Mouse (Mus musculus) embryo, embryonic 10.5 days (tissue): ENCODE measurements at regions not wholly inside any gene's neighbourhood (a gene's known extent, or its start where the extent isn't known, plus 50 kb on each side); places are given as distances from the start of the nearest gene placed in this dataset.
"Not testable (repeated sequence)": the region's sequence is repeated elsewhere in the genome, so short reads cannot be mapped to it uniquely, and the experiment has no call there.

Experiments used
- DNase-seq: peaks from one replicate; pipeline ENCODE4 v3.0.0-alpha.2; 2015; ENCODE audit warnings: low spot score

DNA sequence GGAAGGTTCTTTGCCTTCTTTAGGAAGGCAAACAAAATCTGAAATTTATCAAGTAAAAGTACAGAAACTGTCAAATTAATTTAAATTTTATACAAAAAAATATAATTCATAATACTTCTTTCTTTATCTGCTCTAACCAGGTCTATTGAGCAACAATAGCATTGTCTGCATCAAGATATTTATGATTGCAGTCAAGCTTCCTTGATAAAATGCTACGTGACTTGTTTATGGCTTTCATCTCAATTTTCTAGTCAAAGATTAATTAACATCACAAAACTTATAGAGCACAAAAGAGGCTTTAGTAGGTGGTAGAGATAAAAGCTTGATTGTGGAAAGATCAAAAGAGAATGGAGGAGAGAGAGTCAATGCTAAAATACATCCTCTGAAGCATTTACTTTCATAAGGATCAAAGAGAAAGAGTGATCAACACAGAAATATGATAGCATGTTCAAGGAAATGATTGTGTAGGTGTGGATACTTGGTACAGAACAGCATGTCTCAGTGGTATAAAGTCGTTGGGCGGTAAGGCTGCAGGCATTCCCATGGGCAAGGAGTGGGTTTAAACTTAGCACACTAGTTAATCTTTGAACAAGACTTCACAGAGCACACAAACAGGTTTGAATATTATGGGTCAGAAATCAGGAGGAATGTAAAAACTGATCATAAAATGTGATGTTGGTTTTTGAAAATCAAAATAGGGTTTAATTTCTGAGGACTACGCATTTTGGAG lies 164.3 kb upstream of the Speer4f2 start:
- no peak for DNase-seq

DNA sequence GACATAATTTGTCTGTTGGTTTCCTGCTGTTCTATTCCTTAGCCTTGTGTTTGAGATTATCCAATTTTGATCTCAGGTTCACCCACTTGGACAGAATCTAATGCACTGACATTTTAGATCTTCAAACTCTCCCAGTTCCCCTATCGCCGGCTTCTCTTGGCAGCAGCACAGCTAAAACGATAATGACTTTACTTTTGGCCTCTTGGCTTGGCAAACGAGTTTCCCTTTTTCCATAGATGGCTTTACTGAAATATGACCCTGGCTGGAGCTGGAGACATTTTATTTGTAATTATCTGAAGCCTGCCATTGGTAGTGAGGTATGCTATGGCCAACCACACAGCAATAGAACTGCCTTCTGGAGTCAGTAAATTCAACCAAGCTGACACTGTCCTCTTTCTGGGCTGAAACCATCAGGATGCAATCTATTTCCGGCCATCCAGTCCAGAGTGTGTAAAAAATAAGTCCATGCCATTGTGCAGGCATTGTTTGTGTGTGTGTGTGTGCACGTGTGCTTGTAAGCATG lies 162.2 kb upstream of the Speer4f2 start:
- no peak for DNase-seq

DNA sequence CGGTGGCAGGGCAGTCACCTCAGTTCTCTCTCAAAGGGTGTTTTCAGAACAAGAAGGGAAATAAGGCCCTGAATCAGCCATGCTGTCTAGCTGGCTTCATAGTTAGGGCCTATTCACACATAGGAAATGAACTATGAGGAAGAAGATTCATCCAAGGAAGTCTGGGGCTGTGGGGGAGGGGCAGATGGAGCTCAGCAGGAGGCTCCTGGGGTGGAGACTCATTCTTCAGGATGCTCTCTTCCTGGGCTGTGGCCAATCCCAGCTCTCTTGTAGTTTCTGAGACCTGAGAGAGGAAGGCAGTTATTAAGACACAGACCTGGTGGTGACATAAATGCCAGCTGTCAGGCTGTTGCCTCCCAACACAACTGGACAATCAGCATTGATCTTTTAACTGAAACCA lies 149.4 kb upstream of the Speer4f2 start:
- not testable (repeated sequence) for DNase-seq

DNA sequence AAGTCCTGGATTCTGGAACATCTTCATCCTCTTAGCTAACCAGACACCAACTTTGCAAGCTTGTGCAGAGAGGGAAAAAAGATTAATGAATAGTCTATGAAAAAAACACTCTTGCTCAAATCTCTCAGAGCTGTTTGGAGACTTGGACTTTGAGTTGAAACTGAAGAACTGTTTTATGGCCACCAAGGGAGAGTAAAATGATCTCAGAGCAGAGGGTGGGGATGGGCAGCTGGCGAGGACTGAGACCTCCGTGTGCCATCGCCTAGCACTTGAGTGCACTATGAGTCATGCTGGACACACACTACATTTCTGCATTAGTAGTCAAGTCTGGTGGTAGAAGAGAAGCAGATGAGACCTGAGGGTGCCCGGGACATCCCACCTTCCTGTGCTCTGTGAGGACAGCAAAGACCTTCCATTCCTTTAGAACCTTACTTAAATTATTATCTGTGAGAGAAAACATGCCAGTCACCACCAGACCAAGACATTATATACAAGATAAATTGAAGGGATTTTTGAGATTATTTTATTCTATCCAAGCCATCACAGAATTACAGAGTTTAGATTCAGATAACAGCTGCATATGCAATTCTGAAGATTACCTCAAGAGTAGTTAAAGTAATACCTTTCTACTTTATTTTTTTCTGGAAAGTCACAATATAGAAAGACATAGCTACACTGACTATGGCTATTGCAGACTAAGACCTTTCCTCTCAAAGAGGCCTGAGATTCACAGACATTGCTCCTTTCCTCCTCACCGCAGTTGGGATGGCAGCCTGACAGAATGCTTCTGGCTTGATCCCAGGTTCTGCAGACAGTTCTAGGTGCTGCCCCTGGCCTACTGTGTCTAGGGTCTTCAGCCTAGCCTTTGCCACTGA lies 125.0 kb upstream of the Speer4f2 start:
- no peak for DNase-seq

DNA sequence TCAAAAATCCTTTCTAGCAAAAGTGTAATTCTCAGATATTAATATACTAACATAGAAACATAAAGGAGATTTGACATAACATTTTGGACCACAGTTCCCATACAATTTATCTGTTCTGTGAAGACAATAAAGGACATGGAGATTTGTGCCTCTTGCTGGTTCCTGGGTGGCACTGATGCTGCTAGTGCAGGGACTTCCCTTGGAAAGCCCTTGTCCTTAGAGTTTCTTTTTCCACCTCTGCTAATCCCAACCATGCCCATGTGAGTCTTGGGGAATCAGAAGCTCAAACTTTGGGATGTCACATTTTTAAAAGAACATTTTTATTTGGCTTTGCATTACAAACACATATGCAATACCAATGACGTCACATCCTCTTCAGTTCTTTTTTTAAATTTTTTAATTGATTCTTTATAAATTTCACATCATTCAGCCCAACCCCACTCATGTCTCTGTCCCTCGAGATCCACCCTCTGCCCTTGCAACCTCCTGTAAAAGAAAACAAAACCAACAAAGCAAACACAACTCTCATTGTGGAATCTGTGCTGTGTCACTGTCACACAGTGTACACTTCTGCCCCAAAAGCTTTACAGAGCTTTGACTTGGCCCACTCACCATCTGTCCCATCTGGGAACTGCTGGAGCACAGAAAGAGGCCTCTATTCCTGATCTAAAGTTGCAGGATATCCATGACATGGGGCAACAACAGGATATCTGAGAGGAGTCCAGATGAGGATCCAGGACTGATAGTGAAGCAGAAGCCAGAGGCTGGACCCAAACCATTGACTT lies 112.2 kb upstream of the Speer4f2 start:
- no peak for DNase-seq

DNA sequence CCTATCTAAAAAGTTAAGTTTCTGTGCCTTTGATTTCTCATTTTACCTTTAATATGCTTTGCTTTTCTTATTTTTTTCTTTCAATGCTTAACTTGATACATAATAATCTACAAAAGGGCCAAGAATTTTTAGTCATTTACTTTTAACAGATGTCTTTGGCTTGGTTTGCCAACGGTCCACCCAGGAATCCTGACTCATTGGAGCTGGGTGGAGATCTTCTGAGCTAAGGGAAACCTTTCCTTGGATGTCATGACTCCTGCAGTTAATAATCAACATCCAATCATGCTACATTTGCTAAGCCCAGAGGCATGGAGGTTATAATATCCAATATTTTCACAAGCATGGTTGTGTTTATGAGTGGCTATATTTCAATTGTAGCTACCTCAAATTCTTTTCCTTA lies 110.9 kb upstream of the Speer4f2 start:
- no peak for DNase-seq

DNA sequence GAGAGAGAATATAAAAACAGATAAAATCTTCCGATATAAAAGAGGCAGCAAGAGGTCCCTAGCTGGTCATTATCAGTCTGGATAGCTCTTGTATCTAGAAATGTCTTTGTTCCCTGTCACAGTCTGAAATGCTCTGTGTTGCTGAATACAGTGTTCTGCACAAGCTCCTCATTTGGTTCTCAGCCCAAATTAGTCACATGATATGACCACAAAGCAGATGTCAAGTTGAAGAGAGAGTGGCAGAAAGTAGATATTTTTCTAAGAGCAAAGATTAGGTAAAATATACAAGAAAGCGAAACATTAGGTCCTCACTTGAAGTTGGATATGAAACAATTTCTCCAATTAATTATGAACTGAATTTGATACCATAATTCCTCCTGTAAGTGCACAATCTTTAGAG lies 101.8 kb upstream of the Speer4f2 start:
- no peak for DNase-seq

DNA sequence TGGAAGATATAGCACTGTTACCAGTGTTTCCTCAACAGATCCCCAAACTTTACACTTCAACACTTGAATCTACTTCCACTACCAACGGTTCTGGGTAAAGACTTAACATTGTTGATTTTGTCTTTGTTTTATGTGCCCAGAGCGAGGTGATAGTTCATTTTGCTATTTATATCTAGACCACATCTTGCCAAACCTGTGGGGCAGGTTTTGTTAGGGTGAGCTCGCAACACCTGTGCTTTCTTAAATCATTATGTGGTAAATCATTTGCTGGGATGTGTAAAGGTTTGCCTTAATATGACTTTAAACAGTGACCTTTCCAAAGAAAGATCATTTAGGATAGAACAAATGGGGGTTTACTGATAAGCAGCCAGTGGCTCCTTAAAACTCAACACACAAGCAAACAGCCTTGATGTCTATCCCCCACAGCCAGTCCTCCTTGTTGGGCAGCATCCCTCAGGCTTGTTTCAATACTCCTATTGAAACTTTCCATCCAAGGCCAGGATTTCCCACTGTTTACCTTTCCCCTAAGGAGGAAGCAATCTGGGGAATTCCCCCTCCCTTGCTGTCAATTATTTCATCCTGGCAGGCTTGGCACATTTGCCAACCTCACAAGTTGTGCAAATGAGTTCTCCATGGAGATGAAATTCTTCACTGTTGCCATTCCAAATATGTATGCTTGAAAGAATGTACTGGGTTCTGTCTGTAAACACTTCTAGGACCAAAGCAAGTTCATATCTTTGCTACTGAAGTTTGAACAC lies 101.1 kb upstream of the Speer4f2 start:
- no peak for DNase-seq

DNA sequence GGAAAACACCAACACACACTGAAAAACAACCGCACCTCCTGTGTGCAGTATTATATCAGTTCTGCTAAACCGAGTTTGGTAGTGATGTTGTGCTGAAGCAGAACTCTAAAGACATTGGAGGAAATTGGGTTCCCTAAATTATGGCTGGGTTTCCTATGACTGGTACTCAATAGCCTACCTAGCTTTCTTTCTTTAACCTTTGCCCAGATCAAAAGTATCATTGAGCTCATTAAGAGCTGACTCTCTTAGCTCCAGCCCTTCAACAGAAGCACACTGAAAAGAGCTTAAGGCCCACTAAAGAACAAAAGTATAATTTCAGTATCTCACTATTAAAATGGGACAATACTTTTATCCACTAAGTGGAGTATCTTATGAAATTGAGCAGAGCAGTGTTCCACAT lies 97.6 kb upstream of the Speer4f2 start:
- DNase-seq, result no peak

DNA sequence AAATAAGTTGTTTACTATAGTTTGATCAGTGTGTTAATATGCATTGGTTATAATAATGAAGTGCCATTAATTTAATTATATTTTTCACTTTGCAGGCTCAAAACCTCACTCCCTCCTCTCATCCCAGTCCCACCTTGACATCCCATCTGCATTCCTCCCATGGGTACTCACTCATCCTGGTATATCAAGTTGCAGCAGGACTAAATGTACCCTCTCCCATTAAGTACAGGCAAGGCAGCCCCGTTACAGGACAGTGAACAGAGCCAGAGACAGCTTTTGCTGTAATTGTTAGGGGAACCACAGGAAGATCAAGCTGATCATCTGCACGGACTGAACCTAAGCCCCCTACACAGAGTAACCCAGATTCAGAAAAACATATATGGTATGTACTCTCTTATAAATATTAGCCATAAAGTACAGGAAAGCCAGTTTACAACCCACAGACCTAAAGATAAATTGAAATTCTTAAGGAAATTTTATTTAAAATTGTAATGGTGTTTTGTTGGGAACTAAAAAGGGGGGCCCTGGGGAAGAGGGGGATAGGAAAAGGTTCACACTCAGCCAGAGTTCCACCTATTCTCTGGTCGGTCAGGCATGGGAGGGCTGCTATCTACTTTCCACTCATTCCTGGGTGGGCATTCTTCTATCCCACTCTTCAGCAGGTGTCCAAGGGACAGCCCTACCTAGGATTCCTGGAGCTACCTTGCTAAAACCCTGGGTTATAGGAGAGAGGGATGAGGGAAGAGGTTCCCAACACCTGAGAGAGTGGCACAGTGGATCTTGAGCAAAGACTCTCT lies 96.0 kb upstream of the Speer4f2 start:
- DNase-seq, result no peak

DNA sequence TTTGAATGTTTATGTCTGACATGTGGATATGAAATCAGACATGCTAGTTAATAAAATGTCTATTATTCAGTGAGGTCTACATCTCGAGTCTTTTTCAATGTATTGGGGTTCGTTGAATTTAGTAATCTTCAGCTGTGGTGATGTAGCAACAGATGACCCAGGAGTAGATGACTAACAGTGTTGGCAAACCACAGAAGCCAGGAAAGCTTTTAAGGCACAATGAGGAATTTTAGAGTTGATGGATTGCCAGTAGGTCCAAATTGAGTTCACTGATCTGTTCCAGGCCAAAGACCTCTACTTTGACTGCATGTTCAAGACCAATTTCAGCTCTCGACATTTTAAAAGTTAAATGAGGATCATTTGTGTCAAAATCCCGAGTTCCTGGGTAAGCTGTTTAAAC lies 92.8 kb upstream of the Speer4f2 start:
- no peak for DNase-seq

DNA sequence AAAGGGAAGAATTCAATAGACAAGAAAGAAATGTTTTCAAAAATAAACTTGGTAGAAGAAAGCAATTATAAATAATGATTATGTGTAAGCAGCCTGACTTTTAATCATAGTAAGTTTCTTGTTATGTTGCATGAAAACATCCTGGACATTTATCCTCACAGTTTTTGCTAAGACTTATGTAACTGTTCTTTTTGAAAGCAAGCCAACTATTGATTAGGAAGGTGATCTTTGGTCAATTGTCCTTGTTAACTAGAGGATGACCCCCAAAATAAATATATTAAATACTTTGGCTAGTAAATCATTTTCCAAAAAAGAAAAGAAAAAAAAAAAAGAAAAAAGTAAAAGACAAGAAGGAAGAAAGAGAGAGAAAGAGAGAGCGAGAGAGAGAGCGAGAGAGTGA lies 92.0 kb upstream of the Speer4f2 start:
- no peak for DNase-seq

DNA sequence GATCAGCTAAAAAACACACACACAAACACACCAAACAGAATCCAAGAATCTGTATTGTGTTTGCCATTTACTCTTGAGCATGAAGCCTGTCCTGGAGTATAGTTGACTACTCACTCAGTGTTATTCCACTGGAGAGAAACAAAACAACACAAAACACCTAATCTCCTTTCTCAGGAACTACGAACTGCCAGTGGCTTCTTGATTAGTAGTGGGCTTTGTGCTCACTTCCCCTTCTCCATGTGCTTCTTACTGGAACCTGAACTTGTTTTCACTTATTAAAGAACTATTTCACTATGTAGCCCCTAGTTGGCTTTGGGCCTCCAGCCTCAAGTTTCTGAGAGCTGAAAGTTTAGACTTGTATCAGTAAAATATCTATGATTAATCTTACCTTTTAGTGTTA lies 84.0 kb upstream of the Speer4f2 start:
- DNase-seq, result no peak

DNA sequence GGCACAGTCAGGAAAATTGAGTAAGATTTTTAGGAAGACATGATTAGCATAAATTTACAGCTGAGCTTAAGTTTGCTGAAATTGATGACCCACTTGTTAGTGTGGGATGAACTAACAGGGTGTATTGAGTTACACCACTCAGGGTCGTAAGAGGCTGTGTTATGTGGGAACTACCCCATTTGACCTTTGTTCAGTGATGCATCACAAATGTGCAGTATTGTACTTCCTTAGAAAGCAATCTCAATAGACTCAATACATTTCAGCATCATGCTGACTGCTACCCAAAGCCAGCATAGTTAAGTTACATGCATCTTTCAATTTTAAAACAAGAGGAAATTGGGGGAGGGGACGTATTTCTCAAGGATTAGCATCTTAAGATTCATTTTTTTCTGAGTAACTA lies 80.4 kb upstream of the Speer4f2 start:
- DNase-seq, result peak; percentile 65

DNA sequence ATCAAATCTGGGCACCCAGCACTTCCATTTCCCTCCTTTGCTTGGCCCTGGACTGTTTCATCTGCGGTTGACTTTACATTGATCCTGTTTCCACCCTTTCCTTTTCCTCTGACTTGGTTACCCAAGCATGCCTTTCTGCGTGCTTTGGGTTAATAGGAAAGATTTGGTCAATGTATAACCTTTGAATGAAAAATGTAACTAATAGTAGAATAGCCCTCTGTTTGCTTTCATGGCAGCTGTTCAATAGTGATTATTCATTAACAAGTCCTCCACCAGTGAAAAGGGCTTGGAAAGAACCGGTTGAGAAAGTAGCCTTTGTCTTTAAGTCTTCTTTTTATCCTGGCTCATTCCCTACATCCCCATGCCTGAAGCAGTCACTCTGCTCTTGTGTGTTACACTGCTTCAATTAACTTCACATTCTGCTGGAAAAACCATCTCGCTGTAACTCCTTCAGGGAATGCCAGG lies 76.4 kb upstream of the Speer4f2 start:
- no peak for DNase-seq

DNA sequence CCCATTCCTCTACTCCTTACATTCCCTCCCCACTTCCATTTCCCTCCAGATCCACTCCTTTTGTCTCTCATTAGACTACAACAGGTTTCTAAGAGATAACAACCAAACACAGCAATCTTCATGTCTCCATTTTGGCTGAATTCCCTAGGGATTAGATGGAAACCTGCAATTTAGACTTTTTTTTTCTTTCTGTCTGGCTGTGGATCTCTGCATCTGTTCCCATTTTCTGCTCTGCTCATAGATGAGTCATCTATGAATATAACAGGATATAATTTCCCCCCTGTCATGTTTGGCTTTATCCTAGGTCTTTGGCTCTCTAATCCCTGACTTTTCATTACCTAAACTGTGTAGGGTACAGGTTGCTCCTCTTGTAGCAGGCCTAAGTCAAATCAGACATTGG lies 73.1 kb upstream of the Speer4f2 start:
- no peak for DNase-seq

DNA sequence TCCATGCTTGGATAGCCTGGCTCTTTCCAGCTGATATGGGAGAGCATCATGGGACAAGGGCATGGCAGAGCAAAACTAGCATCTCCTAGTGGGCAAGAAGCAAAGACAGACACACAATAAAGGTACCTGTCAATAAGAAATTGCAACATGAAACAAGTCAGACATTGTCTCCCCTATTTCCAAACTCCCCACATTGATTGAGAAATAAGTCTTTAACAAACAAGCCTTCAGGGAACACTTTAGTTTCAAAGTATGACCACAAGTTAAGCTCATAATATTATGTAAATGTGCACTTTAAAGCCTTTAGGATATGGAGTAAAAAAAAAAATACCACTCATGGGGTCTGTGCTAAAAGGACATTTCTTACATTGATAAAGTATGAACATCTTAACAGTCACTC lies 51.5 kb upstream of the Speer4f2 start:
- DNase-seq, result no peak
